Mouse (Mus musculus): ENCODE measurements at regions not wholly inside any gene's neighbourhood (a gene's known extent, or its start where the extent isn't known, plus 50 kb on each side); places are given as distances from the start of the nearest gene placed in this dataset.

GRCm38 (mm10) chr9:87865236-87865635 lies 134.2 kb upstream of the Tbx18 start:
- no peaks in the 10 kb centered on the region for H3K27me3 ChIP-seq (ENCODE audit: control insufficient read depth, insufficient read depth, low read length)
- no peak overlapping the region for H3K4me3 ChIP-seq (ENCODE audit: low read depth, low read length)
- ATAC-seq (ENCODE audit: insufficient read depth, low FRiP score, low TSS enrichment) (no peak), DNase-seq (ENCODE audit: low spot score) (no peak)
- H3K27ac ChIP-seq (ENCODE audit: low read depth, low read length): no peak overlapping the region
- H3K9me3 ChIP-seq (ENCODE audit: control insufficient read depth, low read length): no peaks in the 10 kb centered on the region
- WGBS: 78% methylated on average over 6 of the region's 6 CpGs
- H3K4me2 ChIP-seq (ENCODE audit: low read depth): no peak overlapping the region
- H3K36me3 ChIP-seq (ENCODE audit: control insufficient read depth, insufficient read depth, low read length): no peaks in the 10 kb centered on the region
- H3K9ac ChIP-seq (ENCODE audit: low read length): no peak overlapping the region
- H3K4me1 ChIP-seq (ENCODE audit: control insufficient read depth, insufficient read depth, low read length): no peaks in the 10 kb centered on the region

DNA sequence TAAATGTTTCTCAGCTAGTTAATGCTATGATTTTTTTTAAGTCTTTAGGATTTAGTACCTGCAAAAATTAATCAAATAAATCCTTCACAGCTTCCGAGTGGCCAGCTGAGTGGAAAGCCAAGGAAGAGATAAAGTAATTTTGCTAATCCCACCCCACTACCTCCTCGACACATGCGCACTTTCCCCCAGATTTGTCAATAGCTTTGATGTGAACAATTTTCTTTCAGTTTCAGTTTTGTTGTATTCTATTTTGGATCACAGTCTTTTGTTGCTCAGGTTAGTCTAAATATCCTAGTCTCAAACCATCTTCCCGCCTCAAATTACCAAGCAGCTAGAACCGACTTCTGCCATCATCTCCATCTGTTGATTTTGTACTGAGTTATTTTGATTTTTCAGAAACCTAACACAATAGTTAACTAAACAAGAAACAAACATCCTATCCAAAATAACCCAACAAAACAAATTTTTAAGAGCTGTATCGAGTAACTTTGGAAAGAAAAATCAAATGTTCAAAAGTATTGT lies 141.4 kb upstream of the Tbx18 start:
- no peaks in the 10 kb centered on the region for H3K27me3 ChIP-seq (ENCODE audit: control insufficient read depth, insufficient read depth, low read length)
- WGBS: 89% methylated on average over 6 of the region's 6 CpGs
- no peak overlapping the region for H3K27ac ChIP-seq (ENCODE audit: low read depth, low read length)
- no peak overlapping the region for H3K4me3 ChIP-seq (ENCODE audit: low read depth, low read length)
- ATAC-seq (ENCODE audit: insufficient read depth, low FRiP score, low TSS enrichment): no peak
- H3K9me3 ChIP-seq (ENCODE audit: control insufficient read depth, low read length): no peaks in the 10 kb centered on the region
- H3K4me1 ChIP-seq (ENCODE audit: control insufficient read depth, insufficient read depth, low read length): no peaks in the 10 kb centered on the region
- H3K9ac ChIP-seq (ENCODE audit: low read length): no peak overlapping the region
- no peaks in the 10 kb centered on the region for H3K36me3 ChIP-seq (ENCODE audit: control insufficient read depth, insufficient read depth, low read length)
- H3K4me2 ChIP-seq (ENCODE audit: low read depth): no peak overlapping the region
- DNase-seq (ENCODE audit: low spot score): no peak

- no peaks in the 10 kb centered on the region for H3K27me3 ChIP-seq (ENCODE audit: control insufficient read depth, insufficient read depth, low read length)
- H3K36me3 ChIP-seq (ENCODE audit: control insufficient read depth, insufficient read depth, low read length): no peaks in the 10 kb centered on the region
- H3K9ac ChIP-seq (ENCODE audit: low read length): no peak overlapping the region
- no peaks in the 10 kb centered on the region for H3K4me1 ChIP-seq (ENCODE audit: control insufficient read depth, insufficient read depth, low read length)
- WGBS: 73% methylated on average over 1 of the region's 1 CpGs
- no peak overlapping the region for H3K27ac ChIP-seq (ENCODE audit: low read depth, low read length)
- no peak for ATAC-seq (ENCODE audit: insufficient read depth, low FRiP score, low TSS enrichment)
- DNase-seq (ENCODE audit: low spot score): no peak
- H3K4me3 ChIP-seq (ENCODE audit: low read depth, low read length): no peak overlapping the region
- H3K9me3 ChIP-seq (ENCODE audit: control insufficient read depth, low read length): no peaks in the 10 kb centered on the region
- H3K4me2 ChIP-seq (ENCODE audit: low read depth): no peak overlapping the region
Observed at GRCm38 (mm10) chr9:87882587-87882986, 151.5 kb upstream of the Tbx18 start.

DNA sequence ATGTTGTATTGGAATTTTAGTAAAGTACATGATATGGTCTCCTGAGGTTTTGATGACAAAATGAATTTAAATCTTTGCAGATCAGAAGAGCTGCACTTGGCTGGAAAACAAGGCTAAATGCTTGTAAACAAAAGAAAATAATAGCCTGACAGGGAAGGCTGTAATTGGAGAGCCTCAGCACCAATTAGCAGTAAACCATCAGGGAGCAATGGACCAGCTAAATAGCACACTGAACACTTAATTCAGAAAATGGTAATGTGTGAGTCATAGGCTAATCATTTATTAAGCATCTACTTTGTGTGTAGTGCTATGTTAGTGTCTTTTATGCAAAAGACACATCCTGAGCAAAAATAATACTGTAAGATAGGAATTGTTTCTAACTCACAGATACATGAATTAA lies 152.0 kb upstream of the Tbx18 start:
- Histone ChIP-seq H3K27ac (ENCODE audit: low read depth, low read length) (no peak overlapping the region), H3K36me3 (ENCODE audit: control insufficient read depth, insufficient read depth, low read length) (no peaks in the 10 kb centered on the region), H3K9ac (ENCODE audit: low read length) (no peak overlapping the region), H3K4me3 (ENCODE audit: low read depth, low read length) (no peak overlapping the region), H3K4me2 (ENCODE audit: low read depth) (no peak overlapping the region), H3K4me1 (ENCODE audit: control insufficient read depth, insufficient read depth, low read length) (no peaks in the 10 kb centered on the region), H3K9me3 (ENCODE audit: control insufficient read depth, low read length) (no peaks in the 10 kb centered on the region), H3K27me3 (ENCODE audit: control insufficient read depth, insufficient read depth, low read length) (no peaks in the 10 kb centered on the region)
- ATAC-seq (ENCODE audit: insufficient read depth, low FRiP score, low TSS enrichment): no peak
- DNase-seq (ENCODE audit: low spot score): no peak

DNA sequence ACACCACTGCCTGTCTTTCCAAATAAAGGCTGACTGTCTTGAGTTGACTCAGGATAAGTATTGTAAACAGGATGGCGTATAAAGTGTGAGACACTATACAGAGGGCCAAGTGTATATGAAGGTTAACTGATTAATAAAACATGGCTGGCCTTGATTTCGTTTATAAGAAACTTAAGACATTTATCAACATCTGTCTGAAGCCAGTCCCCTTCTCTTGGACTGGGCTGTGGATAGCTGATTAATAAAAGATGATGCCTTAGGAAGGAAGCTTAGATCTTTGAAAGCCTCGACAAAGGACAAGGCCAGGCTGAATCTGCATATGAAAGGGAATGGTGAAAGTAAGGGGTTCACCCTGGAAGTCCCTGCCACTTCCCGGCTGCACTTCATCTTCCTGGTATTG lies 163.0 kb upstream of the Tbx18 start:
- no peak overlapping the region for H3K4me2 ChIP-seq (ENCODE audit: low read depth)
- H3K36me3 ChIP-seq (ENCODE audit: control insufficient read depth, insufficient read depth, low read length): no peaks in the 10 kb centered on the region
- H3K9me3 ChIP-seq (ENCODE audit: control insufficient read depth, low read length): no peaks in the 10 kb centered on the region
- H3K27ac ChIP-seq (ENCODE audit: low read depth, low read length): no peak overlapping the region
- no peak overlapping the region for H3K4me3 ChIP-seq (ENCODE audit: low read depth, low read length)
- H3K4me1 ChIP-seq (ENCODE audit: control insufficient read depth, insufficient read depth, low read length): no peaks in the 10 kb centered on the region
- H3K27me3 ChIP-seq (ENCODE audit: control insufficient read depth, insufficient read depth, low read length): no peaks in the 10 kb centered on the region
- DNase-seq (ENCODE audit: low spot score) (no peak), ATAC-seq (ENCODE audit: insufficient read depth, low FRiP score, low TSS enrichment) (peak; percentile 69)
- H3K9ac ChIP-seq (ENCODE audit: low read length): no peak overlapping the region
- 27% methylated on average over 4 of the region's 4 CpGs for WGBS

- DNase-seq (ENCODE audit: low spot score) (no peak), ATAC-seq (ENCODE audit: insufficient read depth, low FRiP score, low TSS enrichment) (no peak)
- 54% methylated on average over 3 of the region's 3 CpGs for WGBS
- Histone ChIP-seq H3K9ac (ENCODE audit: low read length) (no peak overlapping the region), H3K4me3 (ENCODE audit: low read depth, low read length) (no peak overlapping the region), H3K9me3 (ENCODE audit: control insufficient read depth, low read length) (no peaks in the 10 kb centered on the region), H3K36me3 (ENCODE audit: control insufficient read depth, insufficient read depth, low read length) (no peaks in the 10 kb centered on the region), H3K4me1 (ENCODE audit: control insufficient read depth, insufficient read depth, low read length) (no peaks in the 10 kb centered on the region), H3K27ac (ENCODE audit: low read depth, low read length) (no peak overlapping the region), H3K4me2 (ENCODE audit: low read depth) (no peak overlapping the region), H3K27me3 (ENCODE audit: control insufficient read depth, insufficient read depth, low read length) (no peaks in the 10 kb centered on the region)
Observed at GRCm38 (mm10) chr9:87894596-87894995, 163.5 kb upstream of the Tbx18 start.

GRCm38 (mm10) chr9:87895526-87895925 lies 164.5 kb upstream of the Tbx18 start:
- Histone ChIP-seq H3K9me3 (ENCODE audit: control insufficient read depth, low read length) (no peaks in the 10 kb centered on the region), H3K4me3 (ENCODE audit: low read depth, low read length) (no peak overlapping the region), H3K4me2 (ENCODE audit: low read depth) (no peak overlapping the region), H3K9ac (ENCODE audit: low read length) (no peak overlapping the region), H3K36me3 (ENCODE audit: control insufficient read depth, insufficient read depth, low read length) (no peaks in the 10 kb centered on the region), H3K27me3 (ENCODE audit: control insufficient read depth, insufficient read depth, low read length) (no peaks in the 10 kb centered on the region), H3K4me1 (ENCODE audit: control insufficient read depth, insufficient read depth, low read length) (no peaks in the 10 kb centered on the region), H3K27ac (ENCODE audit: low read depth, low read length) (no peak overlapping the region)
- DNase-seq (ENCODE audit: low spot score): no peak
- 83% methylated on average over 4 of the region's 4 CpGs for WGBS
- no peak for ATAC-seq (ENCODE audit: insufficient read depth, low FRiP score, low TSS enrichment)

DNA sequence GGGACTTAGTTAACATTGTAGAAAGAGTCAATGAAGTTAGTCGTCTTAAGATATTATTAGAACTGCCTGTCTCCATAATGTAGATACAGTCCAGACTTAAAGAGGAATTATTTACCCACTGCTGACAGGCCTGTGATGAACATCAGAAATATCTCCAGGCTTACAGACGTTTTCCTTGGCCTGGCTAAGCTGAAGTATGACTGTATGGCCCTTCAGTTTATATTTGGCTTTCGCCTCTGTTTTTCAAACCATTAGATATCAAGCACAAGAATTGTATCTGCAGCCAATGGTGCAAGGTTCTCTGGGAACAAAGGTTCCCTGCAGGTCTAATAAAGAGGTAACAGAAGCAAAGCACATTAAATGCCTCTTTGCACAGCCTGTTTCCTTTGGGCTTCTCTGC lies 166.3 kb upstream of the Tbx18 start:
- Histone ChIP-seq H3K4me2 (ENCODE audit: low read depth) (no peak overlapping the region), H3K27me3 (ENCODE audit: control insufficient read depth, insufficient read depth, low read length) (no peaks in the 10 kb centered on the region), H3K9me3 (ENCODE audit: control insufficient read depth, low read length) (no peaks in the 10 kb centered on the region), H3K27ac (ENCODE audit: low read depth, low read length) (no peak overlapping the region), H3K4me1 (ENCODE audit: control insufficient read depth, insufficient read depth, low read length) (no peaks in the 10 kb centered on the region), H3K4me3 (ENCODE audit: low read depth, low read length) (no peak overlapping the region), H3K36me3 (ENCODE audit: control insufficient read depth, insufficient read depth, low read length) (no peaks in the 10 kb centered on the region), H3K9ac (ENCODE audit: low read length) (no peak overlapping the region)
- WGBS: 78% methylated on average over 3 of the region's 3 CpGs
- ATAC-seq (ENCODE audit: insufficient read depth, low FRiP score, low TSS enrichment) (no peak), DNase-seq (ENCODE audit: low spot score) (no peak)

DNA sequence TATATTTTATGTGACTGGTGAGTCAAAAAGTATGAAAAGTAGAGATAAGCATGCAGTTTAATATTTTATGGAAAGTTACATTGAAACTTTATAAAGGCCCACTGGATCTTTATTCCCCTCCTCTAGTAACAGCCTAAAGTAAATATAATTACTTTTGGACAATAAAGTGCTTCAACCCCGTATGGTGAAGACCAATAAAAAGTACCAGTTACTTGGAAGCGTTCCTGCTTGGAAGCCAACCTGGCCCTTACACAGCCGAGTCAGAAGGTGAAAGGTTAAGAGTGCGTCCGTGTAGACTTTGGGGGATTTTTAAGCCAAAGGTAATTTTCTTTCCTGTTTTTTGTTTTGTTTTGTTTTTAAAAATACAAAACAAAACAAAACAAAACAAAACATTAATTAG lies 168.3 kb upstream of the Tbx18 start:
- Histone ChIP-seq H3K4me2 (ENCODE audit: low read depth) (no peak overlapping the region), H3K9me3 (ENCODE audit: control insufficient read depth, low read length) (no peaks in the 10 kb centered on the region), H3K4me1 (ENCODE audit: control insufficient read depth, insufficient read depth, low read length) (no peaks in the 10 kb centered on the region), H3K27me3 (ENCODE audit: control insufficient read depth, insufficient read depth, low read length) (no peaks in the 10 kb centered on the region), H3K9ac (ENCODE audit: low read length) (no peak overlapping the region), H3K4me3 (ENCODE audit: low read depth, low read length) (no peak overlapping the region), H3K27ac (ENCODE audit: low read depth, low read length) (no peak overlapping the region), H3K36me3 (ENCODE audit: control insufficient read depth, insufficient read depth, low read length) (no peaks in the 10 kb centered on the region)
- DNase-seq (ENCODE audit: low spot score) (no peak), ATAC-seq (ENCODE audit: insufficient read depth, low FRiP score, low TSS enrichment) (no peak)
- 69% methylated on average over 5 of the region's 5 CpGs for WGBS

Data from neural tube, embryonic 11.5 days (tissue).